Mouse (Mus musculus) kidney, adult 18-20 months (tissue): ENCODE results near the gene Rab5b.

ENCODE experiments used
- DNase-seq: peaks from one replicate; pipeline ENCODE4 v3.0.0; 2021

Rab5b gene

DNA sequence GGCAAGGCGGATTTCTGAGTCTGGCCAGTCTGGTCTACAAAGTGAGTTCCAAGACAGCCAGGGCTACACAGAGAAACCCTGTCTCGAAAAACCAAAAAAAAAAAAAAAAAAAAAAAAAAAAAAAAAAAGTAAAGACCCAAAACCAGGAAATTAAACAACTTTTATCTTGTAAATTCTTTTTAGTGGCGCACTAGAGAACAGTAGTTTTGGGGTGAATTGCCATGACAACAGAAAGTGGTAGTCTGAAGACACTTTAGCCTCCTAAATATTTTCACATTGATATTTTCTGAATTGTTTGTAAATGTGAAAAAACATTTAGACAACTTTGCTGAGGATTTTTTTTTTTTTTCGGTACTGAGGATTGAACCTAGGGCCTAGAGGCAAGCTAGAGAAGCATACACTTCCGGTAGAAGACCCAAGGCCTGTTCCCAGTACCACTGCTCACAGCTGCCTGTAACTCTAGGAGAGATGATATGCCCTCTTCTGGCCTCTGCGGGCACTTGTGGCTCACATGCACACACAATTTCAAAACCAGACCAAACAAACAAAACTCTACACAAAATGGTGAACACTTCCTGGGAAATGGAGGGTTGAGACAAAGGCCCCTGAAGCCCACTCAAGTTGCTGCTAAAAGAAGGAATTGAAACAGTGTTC is 1.1 kb upstream of the Rab5b start:
- no peak for DNase-seq

DNA sequence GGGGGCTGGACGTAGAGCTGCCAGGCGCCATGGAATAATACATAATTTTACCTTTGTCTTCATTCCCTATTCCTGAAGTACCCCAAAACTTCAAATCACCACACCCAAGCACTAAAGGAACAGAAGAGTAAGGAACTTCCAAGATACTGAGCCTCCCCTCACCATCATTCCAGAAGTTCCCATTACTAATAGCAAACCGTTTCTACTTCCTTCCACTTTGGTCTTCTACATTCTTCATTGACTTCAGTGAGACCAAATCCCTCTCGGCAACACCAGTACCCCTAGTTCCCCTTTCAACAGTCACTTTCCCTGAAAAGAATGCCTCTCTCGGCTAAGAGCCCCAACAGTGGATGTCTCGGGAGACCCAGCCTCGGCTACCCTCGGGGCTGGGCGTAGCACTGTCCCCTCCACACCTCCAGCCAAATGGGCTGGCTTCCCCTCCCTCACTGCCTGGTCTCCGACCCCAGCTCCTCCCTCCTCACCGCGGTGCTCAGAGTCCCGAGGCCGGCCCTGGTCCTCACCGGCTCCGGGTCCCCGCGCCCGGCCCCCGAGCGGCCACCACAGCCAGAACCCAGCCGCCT is 563 bp downstream of the Rab5b start:
- no peak for DNase-seq

DNA sequence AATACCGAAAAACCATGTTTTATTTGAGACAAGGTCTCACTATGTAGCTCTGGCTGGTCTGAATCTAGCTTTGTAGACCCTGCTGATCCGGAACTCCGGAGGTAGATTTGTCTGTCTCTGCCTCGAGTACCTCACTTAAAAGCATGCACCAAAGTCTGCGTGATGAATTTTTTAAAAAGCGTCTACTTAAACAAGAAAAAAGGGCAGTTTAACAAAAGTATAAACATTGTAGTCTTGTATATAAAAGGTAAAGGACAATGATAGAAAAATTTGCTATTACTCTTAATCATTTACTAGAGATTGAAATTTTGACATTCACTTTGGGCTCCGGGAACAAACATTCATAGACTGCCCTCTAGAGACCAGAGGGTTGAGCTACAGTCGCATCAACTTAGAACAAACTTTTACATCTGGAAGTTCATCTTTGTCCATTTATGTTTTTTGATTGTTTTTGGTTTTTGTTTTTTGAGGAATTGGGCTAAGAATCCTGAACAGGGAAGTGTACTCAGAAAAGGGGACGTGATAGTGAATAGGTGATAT is 21.5 kb downstream of the Rab5b start:
- DNase-seq = peak; percentile 17

DNA sequence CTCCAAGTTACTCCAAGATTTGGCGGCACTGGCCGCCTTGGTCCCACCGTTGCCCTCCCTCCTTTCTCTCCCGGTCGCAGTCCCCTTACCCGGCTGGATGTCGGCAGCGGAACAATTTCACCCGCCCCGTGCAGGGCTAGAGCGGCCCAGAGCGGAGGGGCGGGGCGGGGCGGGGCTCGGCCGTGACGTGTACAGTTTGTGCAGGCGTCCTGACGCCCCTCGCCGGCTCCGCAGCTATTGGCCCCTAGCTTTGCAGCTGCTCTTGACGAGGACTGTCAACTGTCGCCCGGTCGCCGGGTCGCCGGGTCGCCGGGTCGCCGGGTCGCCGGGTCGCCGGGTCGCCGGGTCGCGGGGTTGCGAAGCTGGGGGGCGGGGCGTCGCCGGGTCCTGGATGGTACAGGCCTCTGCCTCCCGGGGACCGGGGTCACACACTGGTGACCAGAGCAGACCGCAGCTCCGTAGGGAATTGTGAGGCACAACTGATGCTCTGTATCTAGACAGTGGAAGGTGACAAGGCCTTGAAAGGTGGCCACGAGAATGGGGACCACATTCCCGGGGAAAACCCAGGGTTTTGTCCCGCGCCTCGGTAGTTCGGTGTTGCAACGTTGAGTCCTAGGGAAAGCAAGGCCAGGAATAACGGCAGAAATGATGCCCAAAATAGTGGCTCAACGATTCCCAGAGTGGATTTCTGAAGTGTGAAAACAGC is 22.1 kb downstream of the Rab5b start, which contains the start of gene Suox:
Gene Suox, minus strand, starts transcription at position 311 of the 706 bp plus-strand sequence.
- peak; percentile 93 for DNase-seq

DNA sequence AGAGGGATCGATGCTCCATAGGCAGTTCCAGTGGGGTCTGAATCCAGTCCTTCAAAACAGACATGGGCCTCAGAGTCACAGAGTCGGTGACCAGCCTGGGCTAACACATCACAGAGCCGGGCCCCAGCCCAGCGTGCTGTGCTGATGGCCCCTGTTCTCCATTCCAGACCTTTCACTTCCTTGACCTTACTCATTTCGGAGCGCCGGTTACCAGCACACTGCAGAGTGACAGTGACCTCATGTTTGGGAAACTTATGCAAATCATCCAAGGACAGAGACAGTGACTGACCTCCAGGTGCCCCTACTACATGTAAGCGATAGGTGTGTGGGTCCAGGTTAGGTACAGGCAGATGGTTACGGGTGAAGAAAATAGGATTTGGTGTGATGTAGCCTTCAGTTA is 24.9 kb downstream of the Rab5b start:
- no peak for DNase-seq

DNA sequence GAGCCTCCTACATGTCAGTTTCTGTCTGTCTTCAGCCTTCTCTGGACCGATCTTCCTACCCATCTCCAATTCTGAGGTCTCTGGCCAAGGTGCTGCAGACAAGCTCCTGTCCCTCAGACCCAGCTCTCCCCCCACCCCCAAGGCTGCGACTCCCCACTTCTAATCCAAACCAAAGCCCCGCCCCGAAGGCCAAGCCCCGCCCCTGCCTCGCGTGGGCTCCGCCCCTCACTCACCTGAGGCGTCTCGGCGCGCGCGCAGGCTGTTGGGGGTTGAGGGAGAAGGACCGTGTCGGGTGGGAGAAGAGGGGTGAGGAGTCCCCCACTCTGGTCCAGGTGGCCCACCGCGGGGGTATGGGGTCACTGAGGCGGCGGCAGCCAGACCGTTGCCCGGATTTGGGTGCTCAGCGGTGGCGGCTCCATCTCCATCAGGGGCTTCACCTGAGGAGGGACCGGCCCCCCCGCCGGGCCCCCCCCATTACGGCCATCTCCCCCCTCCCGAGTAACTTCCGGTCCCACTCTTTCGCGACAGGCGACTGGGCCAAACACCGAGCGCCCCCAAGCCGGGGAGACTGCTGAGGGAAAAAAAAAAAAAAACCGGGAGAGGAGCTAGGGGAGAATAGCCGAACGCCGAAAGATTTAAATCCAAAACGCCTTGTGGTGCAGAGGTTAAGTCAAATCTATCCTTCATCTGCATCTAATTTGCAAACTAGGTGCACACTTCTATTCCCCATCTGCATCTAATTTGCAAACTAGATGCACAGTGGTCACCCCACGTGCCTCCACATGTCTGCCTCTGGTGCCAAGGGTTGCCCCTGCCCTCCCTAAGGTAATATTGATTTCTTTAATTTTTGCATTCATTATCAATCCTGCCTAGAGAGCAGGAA is 27.0 kb downstream of the Rab5b start:
- DNase-seq = peak; percentile 87

DNA sequence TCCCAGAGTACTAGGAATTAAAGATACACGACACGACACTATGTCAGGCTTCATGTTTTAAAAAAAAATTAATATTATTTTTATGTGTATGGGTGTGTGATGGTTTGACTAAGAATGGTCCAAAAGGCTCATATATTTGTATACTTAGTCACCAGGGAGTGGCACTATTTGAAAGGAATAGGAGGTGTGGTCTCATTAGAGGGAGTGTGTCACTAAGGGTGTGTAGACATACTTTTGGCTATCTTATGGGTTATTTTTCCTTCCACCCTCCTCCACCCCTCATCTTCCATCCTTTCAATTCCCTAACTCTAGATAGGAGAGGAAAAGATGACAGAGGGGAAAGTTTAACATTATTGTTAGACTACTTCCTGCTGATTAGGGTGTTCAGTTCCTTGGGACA is 30.3 kb downstream of the Rab5b start:
- no peak for DNase-seq

DNA sequence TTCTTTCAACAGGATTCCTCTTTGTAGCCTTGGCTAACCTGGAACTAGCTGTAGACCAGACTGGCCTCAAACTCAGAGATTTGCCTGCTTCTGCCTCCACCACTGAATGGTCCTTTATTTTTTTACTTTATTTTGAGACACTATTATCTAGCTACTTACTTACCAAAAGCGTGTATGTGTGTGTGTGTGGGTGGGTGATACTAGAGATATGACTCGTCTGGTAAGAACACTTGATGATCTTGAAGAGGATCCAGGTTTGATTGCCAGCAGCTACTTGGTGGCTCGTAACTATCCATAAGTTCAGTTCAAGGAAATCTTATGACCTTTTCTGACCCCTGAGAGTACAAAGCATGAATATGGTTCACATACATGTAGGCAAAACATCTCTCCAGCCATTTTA is 30.8 kb downstream of the Rab5b start:
- DNase-seq = no peak

DNA sequence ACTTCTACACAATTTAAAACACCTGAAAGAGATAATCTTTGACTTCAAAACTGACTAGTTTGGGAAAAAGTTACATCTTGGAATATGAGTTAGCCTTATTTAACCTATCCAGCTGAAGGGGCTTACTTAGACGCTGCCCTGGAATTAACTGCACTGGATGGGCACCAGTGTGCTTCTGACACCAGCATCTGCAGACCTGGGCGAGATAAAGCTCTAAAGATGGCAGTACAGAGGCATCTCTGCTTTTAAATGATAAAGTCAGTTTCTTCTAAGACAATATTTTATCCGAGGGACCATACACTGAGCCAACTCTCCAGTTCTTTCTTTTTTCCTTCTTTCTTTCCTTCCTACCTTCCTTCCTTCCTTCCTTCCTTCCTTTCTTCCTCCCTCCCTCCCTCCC is 31.3 kb downstream of the Rab5b start:
- no peak for DNase-seq

DNA sequence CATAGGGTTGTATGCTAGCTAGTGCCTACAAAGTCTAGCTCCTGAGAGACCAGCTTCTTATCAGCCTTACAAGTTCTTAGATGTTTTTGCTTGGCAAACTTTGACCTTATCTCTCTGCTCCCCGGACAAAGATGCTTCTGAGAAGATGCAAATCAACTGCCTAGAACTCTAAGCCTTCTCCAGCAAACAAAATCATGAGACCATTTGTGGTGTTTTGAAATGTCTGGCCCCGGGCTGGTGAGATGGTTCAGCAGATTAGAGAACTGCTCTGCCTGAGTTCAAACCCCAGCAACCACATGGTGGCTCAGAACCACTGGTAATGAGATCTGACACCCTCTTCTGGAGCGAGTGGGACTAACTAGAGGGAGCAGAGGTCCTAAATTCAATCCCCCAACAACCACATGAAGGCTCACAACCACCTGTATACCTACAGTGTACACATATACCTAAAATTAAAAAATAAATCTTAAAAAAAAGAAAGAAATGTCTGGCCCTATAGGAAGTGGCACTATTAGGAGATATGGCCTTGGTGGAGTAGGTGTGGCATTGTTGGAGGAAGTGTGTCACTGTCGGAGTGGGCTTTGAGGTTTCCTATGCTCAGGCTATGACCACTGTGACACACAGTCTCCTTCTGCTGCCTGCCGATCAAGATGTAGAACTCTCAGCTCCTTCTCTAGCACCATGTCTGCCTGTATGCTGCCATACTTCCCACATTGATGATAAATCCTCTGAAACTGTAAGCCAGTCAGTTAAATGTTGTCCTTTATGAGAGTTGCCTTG is 32.4 kb downstream of the Rab5b start:
- DNase-seq = no peak

DNA sequence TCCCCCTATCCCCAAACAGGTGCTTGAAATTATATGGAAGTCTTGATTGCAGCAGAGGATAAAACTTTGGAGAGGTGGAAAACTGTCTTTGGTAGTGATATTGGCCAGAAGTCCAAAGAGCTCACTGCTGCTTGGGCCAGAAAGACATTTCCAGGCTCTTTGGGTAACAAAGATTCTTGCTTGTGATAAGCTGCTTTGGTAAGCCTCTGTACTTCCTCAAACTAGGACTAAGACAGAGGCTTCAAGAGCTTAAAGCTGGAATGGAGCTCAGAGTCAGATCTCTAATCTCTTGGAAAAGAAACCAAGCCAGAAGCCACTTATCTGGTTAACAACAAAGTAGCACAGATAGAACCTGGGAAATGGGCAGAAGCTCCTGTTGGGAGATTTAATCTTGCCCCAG is 33.6 kb downstream of the Rab5b start:
- DNase-seq = no peak

DNA sequence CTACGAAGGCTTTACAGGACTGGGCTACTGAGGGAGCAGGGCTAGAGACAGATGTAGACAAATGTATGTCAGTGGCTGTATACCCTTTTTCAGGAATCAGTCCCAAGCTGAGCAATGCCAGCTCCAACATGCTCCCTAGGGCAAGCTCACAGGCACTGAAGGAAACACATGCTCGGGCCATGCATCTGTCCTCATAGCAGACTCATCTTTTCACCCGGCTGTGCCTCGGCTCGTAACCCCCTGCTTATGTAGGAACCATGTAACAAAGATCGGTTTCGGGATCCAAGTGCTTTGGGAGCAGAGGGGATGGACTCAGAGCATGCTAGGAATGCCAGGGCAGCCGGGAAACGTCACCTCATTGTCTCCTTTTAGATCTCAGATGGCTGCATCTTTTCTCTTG is 36.6 kb downstream of the Rab5b start:
- no peak for DNase-seq

DNA sequence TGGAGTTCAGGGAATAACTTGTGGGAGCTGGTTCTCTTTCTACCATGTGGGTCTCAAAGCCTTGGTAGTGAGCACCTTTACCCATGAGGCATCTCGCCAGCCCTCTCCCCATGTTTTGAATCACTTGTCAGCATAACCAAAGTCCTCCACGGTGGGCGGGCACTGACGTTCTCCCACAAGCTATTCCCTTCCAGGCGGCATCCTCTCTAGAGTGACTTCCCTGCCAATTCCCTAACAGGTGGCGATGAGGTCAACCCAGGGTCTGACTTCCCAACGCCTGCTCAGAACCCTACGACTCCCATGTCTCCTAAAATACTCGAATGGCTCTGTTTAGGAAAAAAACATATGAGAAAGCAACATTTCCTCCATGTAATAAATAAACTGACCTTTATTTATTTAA is 38.2 kb downstream of the Rab5b start:
- DNase-seq = peak; percentile 24

DNA sequence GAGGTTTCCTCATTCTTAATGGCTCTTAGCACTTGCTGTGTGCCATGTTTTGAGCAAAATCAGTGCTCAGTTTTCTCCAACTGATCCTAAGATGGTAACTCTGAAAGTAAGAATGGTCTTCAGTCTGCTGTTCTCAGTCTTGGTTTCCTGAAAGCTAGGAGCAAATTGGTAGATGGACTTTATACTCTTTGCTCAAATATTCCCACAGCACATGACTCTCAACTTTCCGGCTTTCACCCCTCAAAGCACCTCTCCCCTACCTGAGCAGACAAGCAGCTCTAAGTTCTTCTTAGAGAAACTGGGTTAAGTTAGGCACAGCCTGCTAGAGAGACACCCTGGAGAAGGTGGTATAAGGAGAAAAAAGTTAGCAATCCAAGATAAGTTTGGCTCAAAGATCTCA is 39.3 kb downstream of the Rab5b start:
- no peak for DNase-seq

DNA sequence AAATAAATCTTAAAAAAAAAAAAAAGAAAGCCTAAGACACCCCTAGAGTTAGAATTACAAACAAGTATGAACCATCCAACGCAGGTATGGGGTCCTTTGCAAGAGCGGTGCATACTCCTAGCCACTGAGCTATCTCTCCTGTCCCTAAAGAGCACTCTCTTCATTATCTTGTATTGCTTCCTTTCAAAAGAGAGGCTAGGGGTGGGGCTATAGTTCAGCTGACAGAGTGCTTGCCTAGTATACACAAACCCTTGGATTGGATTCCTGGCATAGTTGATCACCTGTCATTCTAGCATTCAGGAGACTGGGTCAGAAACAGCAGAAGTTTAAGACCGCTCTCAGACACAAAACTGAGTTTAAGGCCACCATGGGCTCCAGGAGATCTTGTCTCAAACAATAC is 40.8 kb downstream of the Rab5b start:
- DNase-seq = no peak

DNA sequence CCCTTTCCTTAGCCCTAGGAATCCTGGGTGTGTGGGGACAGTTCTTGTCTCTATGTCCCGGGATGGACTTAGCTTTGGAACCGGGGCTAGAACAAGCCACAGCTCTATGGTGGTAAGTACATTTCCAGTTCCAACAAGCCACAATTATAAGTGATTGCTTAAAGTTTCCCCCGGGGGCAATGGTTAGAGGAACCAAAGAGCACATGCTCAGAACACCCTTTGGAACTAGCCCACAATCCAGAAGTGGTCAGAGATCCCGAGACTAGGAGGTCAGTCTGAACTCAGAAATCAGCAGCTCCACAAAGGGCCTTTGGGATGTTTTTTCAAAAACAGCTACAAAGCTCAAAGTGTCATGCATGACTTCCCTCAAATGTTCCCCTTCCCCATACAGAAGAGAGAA is 42.2 kb downstream of the Rab5b start:
- DNase-seq = peak; percentile 31

DNA sequence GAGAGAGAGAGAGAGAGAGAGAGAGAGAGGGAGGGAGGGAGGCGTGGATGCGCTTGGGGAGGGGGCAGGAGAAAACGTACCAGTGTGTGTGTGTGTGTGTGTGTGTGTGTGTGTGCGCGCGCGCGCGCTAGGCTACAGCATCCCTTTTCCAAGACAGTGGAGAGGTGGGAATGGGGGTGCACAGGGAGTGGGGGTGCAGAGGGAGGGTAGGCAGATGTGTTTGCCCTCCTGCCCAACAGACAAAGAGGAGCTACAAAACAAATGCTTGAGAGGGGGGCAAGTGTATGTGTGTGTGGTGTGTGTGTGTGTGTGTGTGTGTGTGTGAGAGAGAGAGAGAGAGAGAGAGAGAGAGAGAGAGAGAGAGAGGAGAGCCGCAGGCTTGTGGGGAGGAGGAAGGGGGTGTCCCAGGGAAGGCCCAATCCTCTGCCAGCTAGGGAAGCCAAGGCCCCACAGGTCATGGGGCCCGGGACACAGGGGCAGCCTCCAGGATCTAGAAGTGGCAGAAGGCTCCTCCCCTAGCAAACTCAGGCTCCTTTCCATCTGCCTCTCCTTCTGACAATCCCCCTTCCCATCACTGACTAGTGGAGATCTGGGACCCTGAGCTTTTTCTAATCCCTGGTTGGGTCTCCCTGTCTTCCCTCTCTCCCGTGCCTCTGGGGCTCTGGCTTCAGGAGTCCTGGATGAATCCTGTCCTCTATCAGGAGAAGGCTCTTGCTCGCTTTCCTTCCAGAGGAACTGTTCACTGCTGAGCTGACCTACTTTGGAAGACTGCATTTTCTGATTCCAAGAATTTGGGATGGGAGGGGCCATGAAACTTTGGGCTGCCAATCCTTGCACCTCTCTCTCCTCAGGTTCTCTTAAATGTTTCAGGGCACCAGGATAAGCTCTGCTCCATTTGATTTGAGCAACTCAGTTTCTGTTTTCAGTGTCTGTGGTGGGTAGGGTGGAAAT is 49.6 kb downstream of the Rab5b start:
- peak; percentile 30 for DNase-seq

DNA sequence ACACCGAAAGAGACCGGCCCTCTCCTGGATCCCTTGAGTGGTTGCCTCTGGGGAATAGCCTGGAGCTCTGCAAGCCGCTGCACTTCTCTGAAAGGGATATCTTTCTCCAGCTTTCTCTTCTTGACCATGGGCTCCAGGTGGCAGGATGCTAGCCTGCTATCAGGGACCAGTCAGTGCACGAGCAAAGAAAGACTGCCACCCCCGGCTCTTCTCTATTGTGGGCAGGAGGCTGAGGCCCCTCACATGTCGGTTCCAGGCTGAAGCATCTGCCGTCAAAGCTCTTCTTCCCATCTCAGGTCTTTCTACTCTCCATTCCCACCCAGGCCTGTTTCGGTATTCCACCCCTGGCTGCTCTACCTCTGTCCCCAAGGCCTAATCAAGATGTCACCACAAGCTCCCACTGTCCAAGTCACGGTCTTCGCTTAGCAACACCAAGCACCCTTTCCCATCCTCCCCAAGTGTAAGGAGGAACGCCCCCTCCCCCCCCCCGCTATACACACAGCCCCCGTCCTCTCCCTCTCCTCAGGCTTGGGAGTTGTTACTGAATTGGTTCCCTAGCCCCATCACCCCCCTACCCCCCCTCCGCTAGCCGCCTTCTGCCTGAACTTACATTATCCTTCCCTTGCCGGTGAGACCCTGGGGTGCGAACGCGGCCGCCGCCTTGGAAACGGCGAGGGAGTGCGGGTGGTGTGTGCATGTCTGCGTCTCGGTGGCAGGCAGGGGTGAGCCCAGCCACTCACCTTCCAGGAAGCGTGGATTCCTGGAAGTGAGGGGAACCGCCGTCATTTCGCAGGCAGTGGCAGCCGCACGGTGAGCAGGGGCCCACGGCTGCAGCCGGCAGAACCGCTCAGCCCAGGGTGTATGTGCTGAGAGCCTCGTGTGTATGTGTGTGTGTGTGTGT is 50.7 kb downstream of the Rab5b start, which contains the start of gene Ikzf4:
Gene Ikzf4, minus strand, starts transcription at position 881 of the 901 bp plus-strand sequence.
- DNase-seq = peak; percentile 51

DNA sequence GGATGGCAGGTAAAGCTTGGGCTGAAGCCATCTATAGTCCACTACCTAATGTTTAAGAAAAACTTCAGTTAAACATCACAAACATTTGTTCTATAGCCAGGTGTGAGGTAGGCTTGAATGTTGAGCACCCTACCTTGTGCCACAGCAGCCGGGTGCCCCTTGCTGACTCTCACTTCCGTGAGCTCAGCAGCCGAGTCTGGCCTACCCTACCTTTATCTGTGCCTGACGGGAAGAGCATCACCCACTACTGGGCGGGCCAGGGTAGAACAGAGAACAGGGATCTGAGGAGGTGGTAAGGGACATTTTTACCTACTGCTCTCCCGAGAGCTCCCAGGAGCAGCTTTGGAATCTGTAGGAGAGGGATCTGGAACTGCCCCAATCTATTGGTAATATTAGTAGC is 53.3 kb downstream of the Rab5b start:
- no peak for DNase-seq

DNA sequence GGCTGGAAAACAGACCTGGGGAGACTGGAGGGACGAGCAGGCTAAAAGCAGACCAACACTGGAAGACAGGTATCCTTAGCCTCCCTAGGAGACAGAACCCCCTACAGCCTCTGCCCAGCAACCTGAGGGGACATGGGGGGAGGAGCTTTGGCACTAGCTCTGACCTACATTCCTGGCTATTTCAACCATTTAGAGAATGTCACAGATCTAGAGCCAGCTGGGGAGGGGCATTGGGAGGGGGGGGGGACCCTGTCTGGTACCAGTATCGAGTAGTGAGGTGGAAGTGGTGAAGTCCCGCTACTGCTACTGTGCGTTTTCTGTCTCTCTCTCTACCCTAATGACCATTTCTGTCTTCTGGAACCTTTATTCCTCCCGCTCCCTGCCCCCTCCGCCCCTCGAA is 54.2 kb downstream of the Rab5b start:
- DNase-seq = peak; percentile 22
